Mouse (Mus musculus) heart, postnatal 0 days (tissue): Measurements from ENCODE around the gene Rnf44.

Source experiments
- CTCF ChIP-seq: IDR thresholded peaks from 2 replicates; pipeline ENCODE4 v1.5.1; 2016; ENCODE audit warnings: antibody characterized with exemption, control low read depth, low read depth
- EP300 ChIP-seq: IDR thresholded peaks from 2 replicates; pipeline ENCODE4 v1.6.1; 2016; ENCODE audit warnings: antibody characterized with exemption, low read depth

- TF ChIP-seq CTCF (no peak), EP300 (no peak)
Measured at GRCm38 (mm10) chr13:54683301-54683700, 10.4 kb downstream of the Rnf44 start.
